Mouse (Mus musculus) skeletal muscle tissue, adult 2 months (tissue): Measurements from ENCODE around the gene Ephb1.

Experiments used
- DNase-seq: peaks from one replicate; pipeline ENCODE4 v3.0.0-alpha.2; 2012; ENCODE audit warnings: low read depth, low spot score

Gene Ephb1

GRCm38 (mm10) chr9:102306645-102307415 lies 47.7 kb downstream of the Ephb1 start:
- DNase-seq, result peak; percentile 18

GRCm38 (mm10) chr9:102305432-102306100 lies 48.9 kb downstream of the Ephb1 start:
- DNase-seq, result no peak

- no peak for DNase-seq
Observed at GRCm38 (mm10) chr9:102304796-102305195, 49.7 kb downstream of the Ephb1 start.

- no peak for DNase-seq
Observed at GRCm38 (mm10) chr9:102303882-102304281, 50.6 kb downstream of the Ephb1 start.

GRCm38 (mm10) chr9:102300985-102301384 lies 53.5 kb downstream of the Ephb1 start:
- DNase-seq, result peak; percentile 21

- no peak for DNase-seq
Observed at GRCm38 (mm10) chr9:102298741-102299140, 55.8 kb downstream of the Ephb1 start.

GRCm38 (mm10) chr9:102297986-102298385 lies 56.5 kb downstream of the Ephb1 start:
- DNase-seq, result no peak

- peak; percentile 18 for DNase-seq
Observed at GRCm38 (mm10) chr9:102297176-102297575, 57.3 kb downstream of the Ephb1 start.

GRCm38 (mm10) chr9:102293605-102294004 lies 60.9 kb downstream of the Ephb1 start:
- no peak for DNase-seq

- no peak for DNase-seq
Observed at GRCm38 (mm10) chr9:102291230-102291629, 63.3 kb downstream of the Ephb1 start.

GRCm38 (mm10) chr9:102288356-102288755 lies 66.1 kb downstream of the Ephb1 start:
- DNase-seq, result no peak

- DNase-seq, result no peak
Observed at GRCm38 (mm10) chr9:102275931-102276330, 78.6 kb downstream of the Ephb1 start.

- no peak for DNase-seq
Observed at GRCm38 (mm10) chr9:102274016-102274415, 80.5 kb downstream of the Ephb1 start.

GRCm38 (mm10) chr9:102273469-102273808 lies 81.1 kb downstream of the Ephb1 start:
- no peak for DNase-seq

GRCm38 (mm10) chr9:102272731-102273468 lies 81.6 kb downstream of the Ephb1 start:
- DNase-seq, result no peak

- DNase-seq, result no peak
Observed at GRCm38 (mm10) chr9:102270496-102270895, 84.0 kb downstream of the Ephb1 start.

- DNase-seq, result peak; percentile 21
Observed at GRCm38 (mm10) chr9:102267311-102268027, 87.0 kb downstream of the Ephb1 start.

GRCm38 (mm10) chr9:102263760-102264159 lies 90.7 kb downstream of the Ephb1 start:
- no peak for DNase-seq

GRCm38 (mm10) chr9:102262100-102262501 lies 92.4 kb downstream of the Ephb1 start:
- no peak for DNase-seq

GRCm38 (mm10) chr9:102261511-102261910 lies 93.0 kb downstream of the Ephb1 start:
- DNase-seq, result no peak

- no peak for DNase-seq
Observed at GRCm38 (mm10) chr9:102256407-102256806, 98.1 kb downstream of the Ephb1 start.

- DNase-seq, result no peak
Observed at GRCm38 (mm10) chr9:102255803-102256202, 98.7 kb downstream of the Ephb1 start.
